Mouse (Mus musculus) cortical plate, adult 2 months (tissue): ENCODE data around the gene Napsa.

Experiments
- CTCF ChIP-seq: fragments of 200-500 bp; IDR thresholded peaks from 2 replicates; pipeline ENCODE4 v1.5.1; 2011; ENCODE audit warnings: mild to moderate bottlenecking, control low read depth, low read length; ENCODE audit not compliant: insufficient read depth; ENCODE audit errors: extremely low read depth
- POLR2A ChIP-seq: fragments of 200-500 bp; IDR thresholded peaks from 2 replicates; pipeline ENCODE4 v1.6.1; 2011; ENCODE audit warnings: mild to moderate bottlenecking, low read length, control low read depth; ENCODE audit not compliant: insufficient read depth; ENCODE audit errors: extremely low read depth

DNA sequence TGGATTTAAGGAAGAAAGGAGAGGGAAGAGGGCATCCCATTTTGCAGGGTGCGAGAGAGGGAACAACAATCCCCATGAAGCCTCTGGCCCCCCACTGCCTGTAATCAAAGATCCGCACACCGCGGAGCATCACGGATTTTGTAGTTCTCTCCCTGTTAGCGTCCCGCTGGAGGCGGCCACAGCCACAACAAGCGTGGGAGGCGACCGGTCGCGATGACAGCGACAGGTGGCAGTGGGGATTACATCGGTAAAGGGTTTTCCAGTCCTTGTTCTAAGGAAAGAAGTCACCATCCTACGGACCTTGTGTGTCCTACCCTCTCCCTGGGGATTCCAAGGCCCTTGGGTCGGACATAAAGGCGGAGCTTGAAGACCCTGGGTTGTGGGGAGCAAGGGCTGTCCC, 14.8 kb downstream of the Napsa start:
- TF ChIP-seq POLR2A: no peak; the same call in 1 of the 2 replicates
- TF ChIP-seq CTCF: no peak
